Mouse (Mus musculus): Measurements from ENCODE around the gene Ap3b1. TPM values are rescaled to one million over a fixed set of nuclear protein-coding genes. Genes with fewer than 3 reads are reported as not detected.

Gene Ap3b1
- polyA plus RNA-seq, 1 experiment, result 29.3 TPM

DNA sequence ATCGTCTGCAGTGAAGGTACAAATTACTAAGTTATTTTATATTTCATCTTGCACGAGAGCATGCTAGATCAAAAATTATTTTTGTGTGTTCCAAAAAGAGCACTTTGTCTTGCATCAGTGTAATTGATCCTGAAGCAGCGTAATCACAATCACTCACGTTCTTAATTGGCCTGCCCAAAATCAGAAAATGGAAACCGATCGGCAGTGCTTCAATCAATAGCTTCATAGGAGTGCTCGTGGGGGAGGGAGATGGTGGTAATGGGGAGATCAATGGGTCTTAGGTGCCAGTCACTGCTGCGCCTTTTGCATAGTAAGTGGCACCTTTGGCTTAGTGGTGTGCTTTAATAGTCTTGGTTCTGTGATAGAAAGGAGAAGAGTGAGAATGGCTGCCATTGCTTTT, 174.8 kb downstream of the Ap3b1 start:
- Histone ChIP-seq H3K4me2 (ENCODE audit: low read depth) (no peak overlapping the region), H3K27me3 (ENCODE audit: control insufficient read depth, insufficient read depth, insufficient read length) (no peaks in the 10 kb centered on the region), H3ac (ENCODE audit: control insufficient read depth, insufficient read length) (no peak overlapping the region), H3K79me2 (ENCODE audit: control insufficient read depth, insufficient read depth) (no peaks in the 10 kb centered on the region), H3K36me3 (ENCODE audit: control insufficient read depth, insufficient read depth) (peaks cover 21% of the 10 kb centered on the region), H3K4me3 (no peak overlapping the region)
- TF ChIP-seq MYOG (IDR thresholded peaks at IDR 0.05; ENCODE audit: control insufficient read depth in 1 of 3, insufficient read depth in 1 of 3, insufficient read length in 2 of 3, low read depth in 2 of 3), result no peak
- no peak for TF ChIP-seq CEBPB (IDR thresholded peaks at IDR 0.05; ENCODE audit: insufficient read depth, poor library complexity, severe bottlenecking)
- TF ChIP-seq REST (IDR thresholded peaks at IDR 0.05; ENCODE audit: insufficient read depth, insufficient read length), result no peak

- H3K4me2 ChIP-seq (ENCODE audit: low read depth), result no peak overlapping the region
- H3K4me3 ChIP-seq, result no peak overlapping the region
- H3K36me3 ChIP-seq (ENCODE audit: control insufficient read depth, insufficient read depth), result peaks cover 11% of the 10 kb centered on the region
- H3K79me2 ChIP-seq (ENCODE audit: control insufficient read depth, insufficient read depth), result no peaks in the 10 kb centered on the region
- no peak overlapping the region for H3ac ChIP-seq (ENCODE audit: control insufficient read depth, insufficient read length)
- no peaks in the 10 kb centered on the region for H3K27me3 ChIP-seq (ENCODE audit: control insufficient read depth, insufficient read depth, insufficient read length)
- no peak for TF ChIP-seq MAX (IDR thresholded peaks at IDR 0.05; ENCODE audit: low read depth)
- no peak for TF ChIP-seq TCF3 (IDR thresholded peaks at IDR 0.05; ENCODE audit: insufficient read length, low read depth)
- TF ChIP-seq MYOD1 (IDR thresholded peaks at IDR 0.05; ENCODE audit: control insufficient read depth in 1 of 3, insufficient read length in 2 of 3, low read depth in 2 of 3), result no peak
- TF ChIP-seq SRF (IDR thresholded peaks at IDR 0.05; ENCODE audit: control insufficient read depth, insufficient read length, low read depth), result no peak
Measured at GRCm38 (mm10) chr13:94537336-94537735, 178.6 kb downstream of the Ap3b1 start.

DNA sequence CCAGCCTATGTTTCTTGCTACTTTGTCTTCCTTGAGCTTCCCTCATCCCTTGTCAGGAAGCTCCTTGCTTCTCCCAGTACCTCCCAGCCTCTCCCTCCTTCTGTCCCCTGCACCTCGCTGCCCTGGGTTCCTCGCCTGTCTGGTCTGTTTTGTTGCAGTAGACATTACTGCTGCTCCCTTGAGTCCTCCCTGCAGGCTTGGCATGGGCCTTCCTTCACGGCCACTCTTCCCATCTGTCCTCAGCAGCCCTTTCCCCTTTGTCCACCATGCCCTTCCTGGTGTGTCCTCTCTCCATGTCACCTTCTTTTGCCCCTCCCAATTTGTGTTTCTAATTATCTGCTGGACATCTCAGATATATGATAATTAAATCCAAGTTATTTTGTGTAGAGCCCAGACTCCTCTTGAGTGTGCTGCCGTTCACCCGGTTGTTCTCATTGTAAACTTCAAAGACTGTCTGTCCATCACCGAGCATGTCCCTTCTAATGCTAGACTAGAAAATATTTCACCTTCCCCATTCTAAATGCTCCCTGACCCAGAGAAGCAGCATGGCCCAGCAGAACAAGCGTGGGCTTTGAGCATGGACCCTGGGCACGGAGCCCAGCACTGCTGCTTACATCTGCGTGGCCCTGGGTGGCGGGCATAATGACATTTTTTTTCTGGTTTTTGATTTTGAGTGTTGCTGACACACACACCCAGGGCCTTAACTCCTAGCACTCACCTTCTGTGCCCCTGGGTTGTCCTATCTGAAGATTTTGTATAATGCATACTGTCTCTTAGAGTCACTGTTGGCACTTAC, 181.3 kb downstream of the Ap3b1 start:
- Histone ChIP-seq H3K27me3 (ENCODE audit: control insufficient read depth, insufficient read depth, insufficient read length) (no peaks in the 10 kb centered on the region), H3K79me2 (ENCODE audit: control insufficient read depth, insufficient read depth) (no peaks in the 10 kb centered on the region), H3ac (ENCODE audit: control insufficient read depth, insufficient read length) (no peak overlapping the region), H3K4me2 (ENCODE audit: low read depth) (no peak overlapping the region), H3K4me3 (no peak overlapping the region), H3K36me3 (ENCODE audit: control insufficient read depth, insufficient read depth) (peaks cover 9% of the 10 kb centered on the region)
- TF ChIP-seq POLR2A (IDR thresholded peaks at IDR 0.05; ENCODE audit: insufficient read length, low read depth), result no peak
- no peak for TF ChIP-seq MAX (IDR thresholded peaks at IDR 0.05; ENCODE audit: low read depth)
- TF ChIP-seq SRF (IDR thresholded peaks at IDR 0.05; ENCODE audit: control insufficient read depth, insufficient read length, low read depth), result no peak
- TF ChIP-seq USF1 (IDR thresholded peaks at IDR 0.05; ENCODE audit: low read depth), result no peak
- TF ChIP-seq E2F4 (IDR thresholded peaks at IDR 0.05; ENCODE audit: insufficient read depth), result no peak

DNA sequence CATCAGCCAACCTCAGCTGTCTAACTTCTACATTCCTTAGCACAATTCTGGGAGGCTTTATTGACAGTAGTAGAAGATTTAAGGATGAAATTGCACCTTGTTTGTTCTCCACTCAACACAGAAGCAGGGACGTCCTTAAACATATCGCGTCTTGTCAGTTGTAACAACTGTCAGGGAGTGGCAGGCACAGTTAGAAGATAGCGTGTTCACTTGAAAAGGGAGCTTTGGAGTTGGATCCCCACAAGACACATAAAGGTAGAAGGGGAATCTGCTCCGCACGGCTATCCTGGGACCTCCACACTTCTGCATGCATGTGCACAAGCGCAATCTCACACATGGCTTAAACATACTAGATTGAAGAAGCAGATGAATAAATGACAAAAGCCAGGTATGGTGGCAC, 183.3 kb downstream of the Ap3b1 start:
- Histone ChIP-seq H3K36me3 (ENCODE audit: control insufficient read depth, insufficient read depth) (peaks cover 7% of the 10 kb centered on the region), H3K27me3 (ENCODE audit: control insufficient read depth, insufficient read depth, insufficient read length) (no peaks in the 10 kb centered on the region), H3K4me3 (no peak overlapping the region), H3ac (ENCODE audit: control insufficient read depth, insufficient read length) (no peak overlapping the region), H3K4me2 (ENCODE audit: low read depth) (no peak overlapping the region), H3K79me2 (ENCODE audit: control insufficient read depth, insufficient read depth) (no peaks in the 10 kb centered on the region)
- TF ChIP-seq E2F4 (IDR thresholded peaks at IDR 0.05; ENCODE audit: insufficient read depth) (no peak), MYOD1 (IDR thresholded peaks at IDR 0.05; ENCODE audit: control insufficient read depth in 1 of 3, insufficient read length in 2 of 3, low read depth in 2 of 3) (no peak), CEBPB (IDR thresholded peaks at IDR 0.05; ENCODE audit: insufficient read depth, poor library complexity, severe bottlenecking) (no peak), SRF (IDR thresholded peaks at IDR 0.05; ENCODE audit: control insufficient read depth, insufficient read length, low read depth) (no peak), POLR2AphosphoS2 (IDR thresholded peaks at IDR 0.05; ENCODE audit: insufficient read length, low read depth) (no peak), MYOG (IDR thresholded peaks at IDR 0.05; ENCODE audit: control insufficient read depth in 1 of 3, insufficient read depth in 1 of 3, insufficient read length in 2 of 3, low read depth in 2 of 3) (no peak), POLR2A (IDR thresholded peaks at IDR 0.05; ENCODE audit: insufficient read length, low read depth) (no peak), TCF12 (IDR thresholded peaks at IDR 0.05; ENCODE audit: insufficient read depth, poor library complexity, severe bottlenecking) (no peak), USF1 (IDR thresholded peaks at IDR 0.05; ENCODE audit: low read depth) (no peak)

GRCm38 (mm10) chr13:94544211-94544610, 185.5 kb downstream of the Ap3b1 start:
- Histone ChIP-seq H3ac (ENCODE audit: control insufficient read depth, insufficient read length) (no peak overlapping the region), H3K4me3 (no peak overlapping the region), H3K27me3 (ENCODE audit: control insufficient read depth, insufficient read depth, insufficient read length) (no peaks in the 10 kb centered on the region), H3K36me3 (ENCODE audit: control insufficient read depth, insufficient read depth) (peaks cover 8% of the 10 kb centered on the region), H3K4me2 (ENCODE audit: low read depth) (no peak overlapping the region), H3K79me2 (ENCODE audit: control insufficient read depth, insufficient read depth) (no peaks in the 10 kb centered on the region)
- TF ChIP-seq MYOG (IDR thresholded peaks at IDR 0.05; ENCODE audit: control insufficient read depth in 1 of 3, insufficient read depth in 1 of 3, insufficient read length in 2 of 3, low read depth in 2 of 3) (no peak), SRF (IDR thresholded peaks at IDR 0.05; ENCODE audit: control insufficient read depth, insufficient read length, low read depth) (no peak), MYOD1 (IDR thresholded peaks at IDR 0.05; ENCODE audit: control insufficient read depth in 1 of 3, insufficient read length in 2 of 3, low read depth in 2 of 3) (no peak), USF1 (IDR thresholded peaks at IDR 0.05; ENCODE audit: low read depth) (no peak), POLR2AphosphoS2 (IDR thresholded peaks at IDR 0.05; ENCODE audit: insufficient read length, low read depth) (no peak), REST (IDR thresholded peaks at IDR 0.05; ENCODE audit: insufficient read depth, insufficient read length) (no peak), CEBPB (IDR thresholded peaks at IDR 0.05; ENCODE audit: insufficient read depth, poor library complexity, severe bottlenecking) (no peak), TCF3 (IDR thresholded peaks at IDR 0.05; ENCODE audit: insufficient read length, low read depth) (no peak), MAX (IDR thresholded peaks at IDR 0.05; ENCODE audit: low read depth) (no peak), E2F4 (IDR thresholded peaks at IDR 0.05; ENCODE audit: insufficient read depth) (no peak), POLR2A (IDR thresholded peaks at IDR 0.05; ENCODE audit: insufficient read length, low read depth) (no peak), TCF12 (IDR thresholded peaks at IDR 0.05; ENCODE audit: insufficient read depth, poor library complexity, severe bottlenecking) (no peak)

Measured in myocyte (in vitro differentiated cells).